Mouse (Mus musculus): ENCODE results near the gene Il17f. TPM values are rescaled to one million over a fixed set of nuclear protein-coding genes. Genes with fewer than 3 reads are reported as not detected.
"Not testable (repeated sequence)": the region's sequence is repeated elsewhere in the genome, so short reads cannot be mapped to it uniquely, and the experiment has no call there.

Gene Il17f
- polyA plus RNA-seq, 1 experiment from 2014 or later, result not detected

- Histone ChIP-seq H3K9ac (ENCODE audit: low read depth, low read length) (no peak overlapping the region), H3K36me3 (ENCODE audit: control insufficient read depth, insufficient read depth, low read length) (no peaks in the 10 kb centered on the region), H3K27ac (ENCODE audit: low read depth, low read length) (no peak overlapping the region), H3K27me3 (replicated peaks; ENCODE audit: control insufficient read depth, insufficient read depth, low read length) (no peaks in the 10 kb centered on the region), H3K4me1 (ENCODE audit: control insufficient read depth, insufficient read depth, low read depth, low read length) (no peaks in the 10 kb centered on the region), H3K9me3 (ENCODE audit: control insufficient read depth, low read length) (no peaks in the 10 kb centered on the region), H3K4me3 (ENCODE audit: low read length) (no peak overlapping the region), H3K4me2 (ENCODE audit: low read length) (no peak overlapping the region)
- no peak for ATAC-seq
- 93% methylated on average over 5 of the region's 5 CpGs for WGBS
These were observed 4.8 kb upstream of the Il17f start for GRCm38 (mm10) chr1:20795178-20795577.

GRCm38 (mm10) chr1:20794760-20795159, 4.3 kb upstream of the Il17f start:
- Histone ChIP-seq H3K9ac (ENCODE audit: low read depth, low read length) (no peak overlapping the region), H3K4me2 (ENCODE audit: low read length) (no peak overlapping the region), H3K27ac (ENCODE audit: low read depth, low read length) (no peak overlapping the region), H3K9me3 (ENCODE audit: control insufficient read depth, low read length) (no peaks in the 10 kb centered on the region), H3K27me3 (replicated peaks; ENCODE audit: control insufficient read depth, insufficient read depth, low read length) (no peaks in the 10 kb centered on the region), H3K4me1 (ENCODE audit: control insufficient read depth, insufficient read depth, low read depth, low read length) (no peaks in the 10 kb centered on the region), H3K4me3 (ENCODE audit: low read length) (no peak overlapping the region), H3K36me3 (ENCODE audit: control insufficient read depth, insufficient read depth, low read length) (no peaks in the 10 kb centered on the region)
- no peak for ATAC-seq
- WGBS, result 92% methylated on average over 4 of the region's 4 CpGs

- ATAC-seq, result no peak
- Histone ChIP-seq H3K4me1 (ENCODE audit: control insufficient read depth, insufficient read depth, low read depth, low read length) (no peaks in the 10 kb centered on the region), H3K9ac (ENCODE audit: low read depth, low read length) (no peak overlapping the region)
These were observed 997 bp upstream of the Il17f start for GRCm38 (mm10) chr1:20791414-20791813.

GRCm38 (mm10) chr1:20788419-20788818, 2.0 kb downstream of the Il17f start:
- Histone ChIP-seq H3K4me1 (ENCODE audit: control insufficient read depth, insufficient read depth, low read depth, low read length) (no peaks in the 10 kb centered on the region), H3K36me3 (ENCODE audit: control insufficient read depth, insufficient read depth, low read length) (no peaks in the 10 kb centered on the region), H3K27me3 (replicated peaks; ENCODE audit: control insufficient read depth, insufficient read depth, low read length) (no peaks in the 10 kb centered on the region), H3K4me2 (ENCODE audit: low read length) (no peak overlapping the region), H3K27ac (ENCODE audit: low read depth, low read length) (no peak overlapping the region), H3K9ac (ENCODE audit: low read depth, low read length) (no peak overlapping the region), H3K4me3 (ENCODE audit: low read length) (no peak overlapping the region), H3K9me3 (ENCODE audit: control insufficient read depth, low read length) (no peaks in the 10 kb centered on the region)
- 54% methylated on average over 10 of the region's 10 CpGs for WGBS
- no peak for ATAC-seq

More at GRCm38 (mm10) chr1:20791414-20791813, 997 bp upstream of the Il17f start:
- WGBS, result 81% methylated on average over 7 of the region's 7 CpGs
- Histone ChIP-seq H3K36me3 (ENCODE audit: control insufficient read depth, insufficient read depth, low read length) (no peaks in the 10 kb centered on the region), H3K27me3 (replicated peaks; ENCODE audit: control insufficient read depth, insufficient read depth, low read length) (no peaks in the 10 kb centered on the region), H3K4me2 (ENCODE audit: low read length) (no peak overlapping the region), H3K4me3 (ENCODE audit: low read length) (no peak overlapping the region), H3K9me3 (ENCODE audit: control insufficient read depth, low read length) (no peaks in the 10 kb centered on the region), H3K27ac (ENCODE audit: low read depth, low read length) (no peak overlapping the region)

- Histone ChIP-seq H3K9ac (ENCODE audit: low read depth, low read length) (no peak overlapping the region), H3K4me1 (ENCODE audit: control insufficient read depth, insufficient read depth, low read depth, low read length) (no peaks in the 10 kb centered on the region), H3K36me3 (ENCODE audit: control insufficient read depth, insufficient read depth, low read length) (no peaks in the 10 kb centered on the region), H3K9me3 (ENCODE audit: control insufficient read depth, low read length) (no peaks in the 10 kb centered on the region), H3K4me3 (ENCODE audit: low read length) (no peak overlapping the region), H3K27ac (ENCODE audit: low read depth, low read length) (no peak overlapping the region), H3K4me2 (ENCODE audit: low read length) (no peak overlapping the region), H3K27me3 (replicated peaks; ENCODE audit: control insufficient read depth, insufficient read depth, low read length) (no peaks in the 10 kb centered on the region)
- no peak for ATAC-seq
- 59% methylated on average over 8 of the region's 8 CpGs for WGBS
These were observed 3.4 kb downstream of the Il17f start for GRCm38 (mm10) chr1:20787046-20787445.

GRCm38 (mm10) chr1:20778366-20778765, 12.1 kb downstream of the Il17f start:
- Histone ChIP-seq H3K27ac (ENCODE audit: low read depth, low read length) (no peak overlapping the region), H3K27me3 (replicated peaks; ENCODE audit: control insufficient read depth, insufficient read depth, low read length) (no peaks in the 10 kb centered on the region), H3K4me2 (ENCODE audit: low read length) (no peak overlapping the region), H3K4me3 (ENCODE audit: low read length) (no peak overlapping the region), H3K4me1 (ENCODE audit: control insufficient read depth, insufficient read depth, low read depth, low read length) (no peaks in the 10 kb centered on the region), H3K9me3 (ENCODE audit: control insufficient read depth, low read length) (no peaks in the 10 kb centered on the region), H3K36me3 (ENCODE audit: control insufficient read depth, insufficient read depth, low read length) (no peaks in the 10 kb centered on the region), H3K9ac (ENCODE audit: low read depth, low read length) (no peak overlapping the region)
- ATAC-seq, result no peak
- 64% methylated on average over 2 of the region's 2 CpGs for WGBS

GRCm38 (mm10) chr1:20774026-20774730, 16.2 kb downstream of the Il17f start:
- not testable (repeated sequence) for H3K9me3 ChIP-seq (ENCODE audit: control insufficient read depth, low read length); H3K4me2 ChIP-seq (ENCODE audit: low read length); H3K27ac ChIP-seq (ENCODE audit: low read depth, low read length); H3K36me3 ChIP-seq (ENCODE audit: control insufficient read depth, insufficient read depth, low read length); H3K27me3 ChIP-seq (replicated peaks; ENCODE audit: control insufficient read depth, insufficient read depth, low read length); H3K4me1 ChIP-seq (ENCODE audit: control insufficient read depth, insufficient read depth, low read depth, low read length); ATAC-seq; H3K4me3 ChIP-seq (ENCODE audit: low read length); H3K9ac ChIP-seq (ENCODE audit: low read depth, low read length)
- 83% methylated on average over 4 of the region's 4 CpGs for WGBS

GRCm38 (mm10) chr1:20766526-20766925, 23.9 kb downstream of the Il17f start:
- H3K4me1 ChIP-seq (ENCODE audit: control insufficient read depth, insufficient read depth, low read depth, low read length), result no peaks in the 10 kb centered on the region
- no peak for ATAC-seq
- WGBS, result 88% methylated on average over 6 of the region's 6 CpGs
- no peaks in the 10 kb centered on the region for H3K27me3 ChIP-seq (replicated peaks; ENCODE audit: control insufficient read depth, insufficient read depth, low read length)
- no peaks in the 10 kb centered on the region for H3K36me3 ChIP-seq (ENCODE audit: control insufficient read depth, insufficient read depth, low read length)
- H3K4me2 ChIP-seq (ENCODE audit: low read length), result no peak overlapping the region
- no peak overlapping the region for H3K4me3 ChIP-seq (ENCODE audit: low read length)
- H3K9me3 ChIP-seq (ENCODE audit: control insufficient read depth, low read length), result no peaks in the 10 kb centered on the region
- H3K9ac ChIP-seq (ENCODE audit: low read depth, low read length), result no peak overlapping the region
- H3K27ac ChIP-seq (ENCODE audit: low read depth, low read length), result no peak overlapping the region

- Histone ChIP-seq H3K4me1 (ENCODE audit: control insufficient read depth, insufficient read depth, low read depth, low read length) (no peaks in the 10 kb centered on the region), H3K4me3 (ENCODE audit: low read length) (no peak overlapping the region), H3K9me3 (ENCODE audit: control insufficient read depth, low read length) (no peaks in the 10 kb centered on the region), H3K9ac (ENCODE audit: low read depth, low read length) (no peak overlapping the region), H3K27ac (ENCODE audit: low read depth, low read length) (no peak overlapping the region), H3K4me2 (ENCODE audit: low read length) (no peak overlapping the region), H3K27me3 (replicated peaks; ENCODE audit: control insufficient read depth, insufficient read depth, low read length) (no peaks in the 10 kb centered on the region), H3K36me3 (ENCODE audit: control insufficient read depth, insufficient read depth, low read length) (no peaks in the 10 kb centered on the region)
- WGBS, result 44% methylated on average over 4 of the region's 4 CpGs
- no peak for ATAC-seq
These were observed 29.0 kb downstream of the Il17f start for GRCm38 (mm10) chr1:20761411-20761810.
